Mouse (Mus musculus) hindbrain, embryonic 16.5 days (tissue): ENCODE measurements around the gene Sf3a3. TPM values are rescaled to one million over a fixed set of nuclear protein-coding genes. Genes with fewer than 3 reads are reported as not detected.

ENCODE experiments used
- microRNA counts: library from miRNA; unstranded; fragments of <30 nt; microRNA quantifications from one replicate; lab custom pipeline; 2016
- microRNA-seq: library from miRNA; unstranded; fragments of <30 nt; microRNA quantifications from one replicate; pipeline ENCODE4, GENCODE M21; 2017
- polyA plus RNA-seq: library from polyadenylated mRNA; unstranded; fragments of >200 nt; fragmentation: Nextera tagmentation; extraction: Ambion mirVana; gene quantifications from 2 replicates; pipeline ENCODE4 v1.2.1, GENCODE M21; 2015

Sf3a3 gene
- polyA plus RNA-seq, 1 experiment from 2014 or later: 86.1 TPM

MicroRNAs within 50 kb of the gene (microRNA counts, 519-probe panel; counts per million panel counts)
- microRNA mmu-miR-697 (lab: Ali Mortazavi, UCI) (not detected), microRNA mmu-miR-698 (lab: Ali Mortazavi, UCI) (not detected)

Small RNA genes within 50 kb of the gene (microRNA-seq; reads per million reads assigned to microRNA genes)
- not detected for gene Gm24721
- gene Mir697: not detected
- not detected for gene Mir698

Other genes starting within 250 kb of the Sf3a3 start
- 0.36 and 0.49 TPM in 2 replicates for gene 3100002H09Rik, start 104.0 kb upstream of the Sf3a3 start, polyA plus RNA-seq
- 3.0 and 6.7 TPM in 2 replicates for gene Pou3f1, start 58.0 kb upstream of the Sf3a3 start, polyA plus RNA-seq
- 37.9 TPM in 2 replicates for gene Utp11, start 21.2 kb upstream of the Sf3a3 start, polyA plus RNA-seq
- 1.5 and 2.1 TPM in 2 replicates for gene Fhl3, start 14.1 kb upstream of the Sf3a3 start, polyA plus RNA-seq
- 18.4 and 23.7 TPM in 2 replicates for gene Inpp5b, start 27.1 kb downstream of the Sf3a3 start, polyA plus RNA-seq
- 11.5 and 14.0 TPM in 2 replicates for gene Mtf1, start 87.3 kb downstream of the Sf3a3 start, polyA plus RNA-seq
- 42.6 and 43.0 TPM in 2 replicates for gene Yrdc, start 135.9 kb downstream of the Sf3a3 start, polyA plus RNA-seq
- 92.7 and 102 TPM in 2 replicates for gene 1110065P20Rik, start 136.4 kb downstream of the Sf3a3 start, polyA plus RNA-seq
- 10.5 and 10.6 TPM in 2 replicates for gene Maneal, start 147.4 kb downstream of the Sf3a3 start, polyA plus RNA-seq
- gene Epha10, start 166.1 kb downstream of the Sf3a3 start, polyA plus RNA-seq: 10.9 and 12.3 TPM in 2 replicates
- 13.2 and 16.5 TPM in 2 replicates for gene 9930104L06Rik, start 222.3 kb downstream of the Sf3a3 start, polyA plus RNA-seq
- 32.2 and 37.2 TPM in 2 replicates for gene Cdca8, start 224.5 kb downstream of the Sf3a3 start, polyA plus RNA-seq